Mouse (Mus musculus) midbrain, embryonic 12.5 days (tissue): Measurements from ENCODE around the gene Idnk. TPM values are rescaled to one million over a fixed set of nuclear protein-coding genes. Genes with fewer than 3 reads are reported as not detected.

Experiments used
- ATAC-seq: fragments of 200-750 bp; cut with Nextera tagmentation; 2 replicates; pipeline ENCODE4 v1.8.0; 2017; ENCODE audit warnings: low read depth, moderate TSS enrichment, moderate library complexity; ENCODE audit not compliant: low FRiP score
- H3K27ac ChIP-seq: fragments of 300-500 bp; sonication (generic); replicated peaks from 2 replicates; pipeline ENCODE4 v1.5.1; 2016; ENCODE audit warnings: mild to moderate bottlenecking
- H3K27me3 ChIP-seq: fragments of 300-500 bp; sonication (generic); 2 replicates; pipeline ENCODE4 v1.6.1; 2016; ENCODE audit warnings: mild to moderate bottlenecking
- H3K36me3 ChIP-seq: fragments of 300-500 bp; sonication (generic); 2 replicates; pipeline ENCODE4 v1.6.1; 2016
- H3K4me1 ChIP-seq: fragments of 300-500 bp; sonication (generic); 2 replicates; pipeline ENCODE4 v1.6.1; 2016
- H3K4me2 ChIP-seq: fragments of 300-500 bp; sonication (generic); replicated peaks from 2 replicates; pipeline ENCODE4 v1.6.1; 2016; ENCODE audit warnings: mild to moderate bottlenecking, moderate library complexity
- H3K4me3 ChIP-seq: fragments of 300-500 bp; sonication (generic); 2 replicates; pipeline ENCODE4 v1.5.1; 2016; ENCODE audit warnings: mild to moderate bottlenecking
- H3K9ac ChIP-seq: fragments of 300-500 bp; sonication (generic); replicated peaks from 2 replicates; pipeline ENCODE4 v1.6.1; 2016; ENCODE audit warnings: mild to moderate bottlenecking, moderate library complexity
- H3K9me3 ChIP-seq: fragments of 300-500 bp; sonication (generic); 2 replicates; pipeline ENCODE4 v1.6.1; 2016; ENCODE audit warnings: mild to moderate bottlenecking
- WGBS: fragments of 180-500 bp; shearing (Covaris S2); methylation state at CpG from one replicate; pipeline ENCODE4 v1.1.7; 2016; 5-methylcytosine and 5-hydroxymethylcytosine counted together
- polyA plus RNA-seq: library from polyadenylated mRNA; unstranded; fragments of >200 nt; fragmentation: Nextera tagmentation; extraction: Ambion mirVana; gene quantifications from 2 replicates; pipeline ENCODE4 v1.2.1, GENCODE M21; 2016

The Idnk gene
- polyA plus RNA-seq, 1 experiment from 2014 or later, result 61.7 TPM

- no peak overlapping the region for H3K27ac ChIP-seq
- no peaks in the 10 kb centered on the region for H3K9me3 ChIP-seq
- no peak for ATAC-seq
These were observed 43.9 kb downstream of the Idnk start for GRCm38 (mm10) chr13:58201343-58201742.

GRCm38 (mm10) chr13:58201908-58202307, 44.5 kb downstream of the Idnk start:
- H3K4me3 ChIP-seq, result no peak overlapping the region
- no peak overlapping the region for H3K4me2 ChIP-seq
- H3K9me3 ChIP-seq, result no peaks in the 10 kb centered on the region
- 94% methylated on average over 3 of the region's 3 CpGs for WGBS
- 0 out of 2 replicates have a peak, but pooled peaks cover 3% of the 10 kb centered on the region for H3K4me1 ChIP-seq
- no peak for ATAC-seq
- no peak overlapping the region for H3K27ac ChIP-seq
- H3K36me3 ChIP-seq, result peaks cover 13% of the 10 kb centered on the region
- no peak overlapping the region for H3K9ac ChIP-seq
- H3K27me3 ChIP-seq, result no peaks in the 10 kb centered on the region

More at GRCm38 (mm10) chr13:58201343-58201742, 43.9 kb downstream of the Idnk start:
- H3K27me3 ChIP-seq, result no peaks in the 10 kb centered on the region
- H3K9ac ChIP-seq, result no peak overlapping the region
- no peak overlapping the region for H3K4me3 ChIP-seq
- H3K4me2 ChIP-seq, result no peak overlapping the region
- 90% methylated on average over 6 of the region's 6 CpGs for WGBS
- 0 out of 2 replicates have a peak, but pooled peaks cover 3% of the 10 kb centered on the region for H3K4me1 ChIP-seq
- peaks cover 17% of the 10 kb centered on the region for H3K36me3 ChIP-seq

GRCm38 (mm10) chr13:58202903-58203302, 45.5 kb downstream of the Idnk start:
- Histone ChIP-seq H3K36me3 (0 out of 2 replicates have a peak, but pooled peaks cover 3% of the 10 kb centered on the region), H3K4me1 (0 out of 2 replicates have a peak, but pooled peaks cover 3% of the 10 kb centered on the region), H3K4me2 (no peak overlapping the region), H3K27me3 (no peaks in the 10 kb centered on the region), H3K27ac (no peak overlapping the region), H3K9me3 (no peaks in the 10 kb centered on the region), H3K4me3 (no peak overlapping the region), H3K9ac (no peak overlapping the region)
- no peak for ATAC-seq
- 100% methylated on average over 1 of the region's 1 CpGs for WGBS

GRCm38 (mm10) chr13:58204202-58204601, 46.8 kb downstream of the Idnk start:
- no peak overlapping the region for H3K9ac ChIP-seq
- no peak overlapping the region for H3K4me3 ChIP-seq
- H3K27ac ChIP-seq, result no peak overlapping the region
- H3K4me1 ChIP-seq, result 0 out of 2 replicates have a peak, but pooled peaks cover 3% of the 10 kb centered on the region
- H3K4me2 ChIP-seq, result no peak overlapping the region
- no peaks in the 10 kb centered on the region for H3K9me3 ChIP-seq
- ATAC-seq, result no peak
- H3K36me3 ChIP-seq, result no peaks in the 10 kb centered on the region
- no peaks in the 10 kb centered on the region for H3K27me3 ChIP-seq
- WGBS, result 94% methylated on average over 3 of the region's 3 CpGs

GRCm38 (mm10) chr13:58204986-58205385, 47.5 kb downstream of the Idnk start:
- no peaks in the 10 kb centered on the region for H3K27me3 ChIP-seq

GRCm38 (mm10) chr13:58206084-58206483, 48.6 kb downstream of the Idnk start:
- H3K27me3 ChIP-seq, result no peaks in the 10 kb centered on the region
- no peaks in the 10 kb centered on the region for H3K4me1 ChIP-seq
- no peak for ATAC-seq
- H3K9ac ChIP-seq, result no peak overlapping the region
- no peak overlapping the region for H3K27ac ChIP-seq
- no peak overlapping the region for H3K4me3 ChIP-seq
- H3K36me3 ChIP-seq, result no peaks in the 10 kb centered on the region
- H3K9me3 ChIP-seq, result no peaks in the 10 kb centered on the region
- H3K4me2 ChIP-seq, result no peak overlapping the region
- WGBS, result 95% methylated on average over 4 of the region's 4 CpGs

More at GRCm38 (mm10) chr13:58204986-58205385, 47.5 kb downstream of the Idnk start:
- H3K4me1 ChIP-seq, result no peaks in the 10 kb centered on the region
- H3K9me3 ChIP-seq, result no peaks in the 10 kb centered on the region
- WGBS, result 64% methylated on average over 4 of the region's 4 CpGs
- no peak overlapping the region for H3K4me2 ChIP-seq
- no peak overlapping the region for H3K4me3 ChIP-seq
- no peak for ATAC-seq
- H3K36me3 ChIP-seq, result no peaks in the 10 kb centered on the region
- H3K9ac ChIP-seq, result no peak overlapping the region
- H3K27ac ChIP-seq, result no peak overlapping the region

- no peak for ATAC-seq
- Histone ChIP-seq H3K9me3 (no peaks in the 10 kb centered on the region), H3K4me3 (no peak overlapping the region), H3K9ac (no peak overlapping the region), H3K36me3 (no peaks in the 10 kb centered on the region), H3K4me2 (no peak overlapping the region), H3K27me3 (no peaks in the 10 kb centered on the region), H3K4me1 (peaks cover 23% of the 10 kb centered on the region), H3K27ac (no peak overlapping the region)
- WGBS, result 86% methylated on average over 5 of the region's 5 CpGs
These were observed 53.0 kb downstream of the Idnk start for GRCm38 (mm10) chr13:58210441-58210840.

GRCm38 (mm10) chr13:58212530-58212929, 55.1 kb downstream of the Idnk start:
- Histone ChIP-seq H3K36me3 (no peaks in the 10 kb centered on the region), H3K27me3 (no peaks in the 10 kb centered on the region), H3K9me3 (no peaks in the 10 kb centered on the region), H3K4me2 (no peak overlapping the region), H3K9ac (no peak overlapping the region), H3K4me3 (no peak overlapping the region), H3K4me1 (peaks cover 23% of the 10 kb centered on the region), H3K27ac (no peak overlapping the region)
- ATAC-seq, result no peak
- WGBS, result 89% methylated on average over 2 of the region's 2 CpGs

GRCm38 (mm10) chr13:58213801-58214200, 56.4 kb downstream of the Idnk start:
- Histone ChIP-seq H3K4me3 (peak overlapping the region; percentile 88), H3K36me3 (no peaks in the 10 kb centered on the region), H3K27ac (no peak overlapping the region), H3K27me3 (no peaks in the 10 kb centered on the region), H3K4me2 (peak overlapping the region; percentile 83), H3K4me1 (peaks cover 23% of the 10 kb centered on the region), H3K9me3 (no peaks in the 10 kb centered on the region), H3K9ac (peak overlapping the region; percentile 96; the same call in 1 of the 2 replicates)
- ATAC-seq, result no peak
- WGBS, result 68% methylated on average over 8 of the region's 8 CpGs

Other genes starting within 250 kb of the Idnk start
- gene Spock1, start 249.3 kb upstream of the Idnk start, polyA plus RNA-seq, result 22.4 and 28.1 TPM in 2 replicates
- 4.3 and 4.4 TPM in 2 replicates for gene Klhl3, start 44.1 kb upstream of the Idnk start, polyA plus RNA-seq
- 56.5 and 64.8 TPM in 2 replicates for gene Hnrnpa0, start 29.1 kb upstream of the Idnk start, polyA plus RNA-seq
- gene Ubqln1, start 58.0 kb downstream of the Idnk start, polyA plus RNA-seq, result 164 and 165 TPM in 2 replicates
- gene Gkap1, start 118.0 kb downstream of the Idnk start, polyA plus RNA-seq, result 36.2 and 40.0 TPM in 2 replicates
- gene Kif27, start 201.5 kb downstream of the Idnk start, polyA plus RNA-seq, result 1.3 and 1.4 TPM in 2 replicates
- 26.7 and 29.4 TPM in 2 replicates for gene 2210016F16Rik, start 227.6 kb downstream of the Idnk start, polyA plus RNA-seq
- gene Rmi1, start 244.6 kb downstream of the Idnk start, polyA plus RNA-seq, result 29.4 and 31.0 TPM in 2 replicates
- gene Hnrnpk, start 245.7 kb downstream of the Idnk start, polyA plus RNA-seq, result 2,145 and 2,244 TPM in 2 replicates